Mouse (Mus musculus) embryonic facial prominence, embryonic 12.5 days (tissue): ENCODE results near the gene Tomm40. TPM values are rescaled to one million over a fixed set of nuclear protein-coding genes. Genes with fewer than 3 reads are reported as not detected.

Experiments
- ATAC-seq: fragments of 200-750 bp; cut with Nextera tagmentation; 2 replicates; pipeline ENCODE4 v1.8.0; 2017; ENCODE audit not compliant: insufficient number of reproducible peaks, insufficient read depth, low FRiP score, low TSS enrichment
- H3K27ac ChIP-seq: fragments of 300-500 bp; sonication (generic); 2 replicates; pipeline ENCODE4 v1.5.1; 2016; ENCODE audit warnings: mild to moderate bottlenecking
- H3K27me3 ChIP-seq: fragments of 300-500 bp; sonication (generic); 2 replicates; pipeline ENCODE4 v1.6.1; 2016; ENCODE audit warnings: mild to moderate bottlenecking, moderate library complexity
- H3K36me3 ChIP-seq: fragments of 300-500 bp; sonication (generic); 2 replicates; pipeline ENCODE4 v1.6.1; 2016; ENCODE audit warnings: mild to moderate bottlenecking
- H3K4me1 ChIP-seq: fragments of 300-500 bp; sonication (generic); 2 replicates; pipeline ENCODE4 v1.6.1; 2016
- H3K4me2 ChIP-seq: fragments of 300-500 bp; sonication (generic); replicated peaks from 2 replicates; pipeline ENCODE4 v1.6.1; 2016; ENCODE audit warnings: mild to moderate bottlenecking, moderate library complexity
- H3K4me3 ChIP-seq: fragments of 300-500 bp; sonication (generic); 2 replicates; pipeline ENCODE4 v1.5.1; 2016; ENCODE audit warnings: mild to moderate bottlenecking
- H3K9ac ChIP-seq: fragments of 300-500 bp; sonication (generic); 2 replicates; pipeline ENCODE4 v1.6.1; 2016; ENCODE audit warnings: mild to moderate bottlenecking, moderate library complexity
- H3K9me3 ChIP-seq: fragments of 300-500 bp; sonication (generic); 2 replicates; pipeline ENCODE4 v1.6.1; 2016; ENCODE audit warnings: mild to moderate bottlenecking, moderate library complexity
- WGBS: fragments of 180-500 bp; shearing (Covaris S2); methylation state at CpG from one replicate; pipeline ENCODE4 v1.1.7; 2016; 5-methylcytosine and 5-hydroxymethylcytosine counted together
- polyA plus RNA-seq: library from polyadenylated mRNA; unstranded; fragments of >200 nt; fragmentation: Nextera tagmentation; extraction: Ambion mirVana; gene quantifications from 2 replicates; pipeline ENCODE4 v1.2.1, GENCODE M21; 2016

Gene Tomm40
- polyA plus RNA-seq, 1 experiment from 2014 or later, result 163 TPM

DNA sequence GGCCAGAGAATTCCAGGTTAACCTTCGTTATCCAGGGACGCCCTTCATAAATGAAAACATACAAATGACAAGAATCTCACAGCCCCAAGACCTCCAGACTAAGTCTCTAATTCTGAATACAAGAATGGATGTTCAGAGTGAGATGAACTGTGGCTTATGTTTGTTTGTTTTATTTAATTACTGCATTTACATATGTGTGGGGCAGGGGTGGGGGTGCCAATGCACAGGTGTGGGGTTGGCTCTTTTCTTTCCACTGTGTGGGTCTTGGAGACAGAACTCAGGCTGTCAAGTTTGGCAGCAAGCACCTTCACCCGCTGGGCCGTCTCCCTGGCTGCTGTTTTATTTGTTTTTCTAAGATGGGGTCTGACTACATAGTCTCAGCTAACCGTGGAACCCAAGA lies 27.2 kb upstream of the Tomm40 start:
- Histone ChIP-seq H3K4me3 (no peak overlapping the region), H3K36me3 (peaks cover 31% of the 10 kb centered on the region)
- no peak for ATAC-seq

DNA sequence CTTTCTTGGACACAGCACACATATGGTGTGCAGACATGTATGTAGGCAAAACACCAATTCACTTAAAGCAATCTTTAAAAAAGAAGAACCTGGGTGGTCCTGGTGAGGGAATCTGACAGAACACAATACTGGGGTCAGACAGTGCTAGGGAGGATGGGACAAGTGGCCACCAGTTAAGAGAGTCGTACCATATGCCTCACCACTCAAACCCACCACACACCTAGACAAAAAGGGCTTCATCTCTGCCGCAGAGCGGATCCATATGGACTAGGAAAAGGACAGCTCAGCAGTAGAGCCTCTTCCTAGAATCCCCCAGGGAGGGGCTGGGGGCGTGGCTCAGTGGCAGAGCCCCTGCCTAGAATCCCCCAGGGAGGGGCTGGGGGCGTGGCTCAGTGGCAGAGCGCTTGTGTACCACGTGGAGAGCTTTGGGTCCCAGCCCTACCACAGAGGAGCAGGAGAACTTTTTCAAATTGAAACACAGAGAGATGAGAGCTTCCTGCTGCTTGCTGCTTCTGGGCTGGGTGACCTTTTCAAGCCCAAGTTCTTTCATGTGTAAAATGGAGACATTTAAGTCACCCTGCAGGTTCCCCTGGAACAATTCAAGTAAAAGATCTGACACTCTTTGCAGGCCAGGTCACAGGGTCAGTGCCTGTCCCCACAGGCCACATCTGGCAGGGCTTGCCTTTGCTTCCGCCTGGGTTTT lies 26.2 kb upstream of the Tomm40 start:
- ATAC-seq, result no peak
- Histone ChIP-seq H3K27me3 (no peaks in the 10 kb centered on the region), H3K36me3 (peaks cover 41% of the 10 kb centered on the region), H3K9ac (no peak overlapping the region), H3K4me3 (no peak overlapping the region), H3K4me2 (no peak overlapping the region), H3K4me1 (peaks cover 22% of the 10 kb centered on the region), H3K27ac (peak overlapping the region; percentile 67), H3K9me3 (no peaks in the 10 kb centered on the region)
- WGBS, result 13% methylated on average over 8 of the region's 8 CpGs

More for the DNA sequence above, 27.2 kb upstream of the Tomm40 start:
- H3K9ac ChIP-seq, result no peak overlapping the region
- H3K27ac ChIP-seq, result no peak overlapping the region
- H3K4me1 ChIP-seq, result peaks cover 32% of the 10 kb centered on the region
- H3K9me3 ChIP-seq, result no peaks in the 10 kb centered on the region
- no peaks in the 10 kb centered on the region for H3K27me3 ChIP-seq
- H3K4me2 ChIP-seq, result no peak overlapping the region
- WGBS, result 39% methylated on average over 5 of the region's 5 CpGs

DNA sequence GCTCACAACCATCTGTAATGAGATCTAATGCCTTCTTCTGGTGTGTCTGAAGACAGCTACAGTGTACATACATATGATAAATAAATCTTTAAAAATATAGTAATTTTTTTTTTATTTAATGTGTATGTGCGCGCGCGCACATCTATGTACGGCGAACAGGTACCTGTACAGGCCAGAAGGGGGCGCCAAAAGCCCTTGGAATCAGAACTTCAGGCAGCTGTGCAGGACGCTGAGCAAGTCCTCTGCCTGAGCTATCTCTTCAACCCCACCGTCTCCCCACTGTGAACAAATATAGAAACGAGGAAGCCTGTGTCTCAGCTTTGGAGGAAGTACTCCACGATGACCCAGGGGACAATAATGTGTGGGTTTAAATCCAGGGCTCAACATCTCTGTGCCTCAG lies 25.0 kb upstream of the Tomm40 start:
- H3K36me3 ChIP-seq, result peaks cover 51% of the 10 kb centered on the region
- no peaks in the 10 kb centered on the region for H3K9me3 ChIP-seq
- WGBS, result 92% methylated on average over 11 of the region's 11 CpGs
- H3K4me3 ChIP-seq, result no peak overlapping the region
- no peak overlapping the region for H3K9ac ChIP-seq
- no peak overlapping the region for H3K4me2 ChIP-seq
- no peak for ATAC-seq
- H3K4me1 ChIP-seq, result peaks cover 19% of the 10 kb centered on the region
- H3K27ac ChIP-seq, result no peak overlapping the region
- H3K27me3 ChIP-seq, result no peaks in the 10 kb centered on the region

DNA sequence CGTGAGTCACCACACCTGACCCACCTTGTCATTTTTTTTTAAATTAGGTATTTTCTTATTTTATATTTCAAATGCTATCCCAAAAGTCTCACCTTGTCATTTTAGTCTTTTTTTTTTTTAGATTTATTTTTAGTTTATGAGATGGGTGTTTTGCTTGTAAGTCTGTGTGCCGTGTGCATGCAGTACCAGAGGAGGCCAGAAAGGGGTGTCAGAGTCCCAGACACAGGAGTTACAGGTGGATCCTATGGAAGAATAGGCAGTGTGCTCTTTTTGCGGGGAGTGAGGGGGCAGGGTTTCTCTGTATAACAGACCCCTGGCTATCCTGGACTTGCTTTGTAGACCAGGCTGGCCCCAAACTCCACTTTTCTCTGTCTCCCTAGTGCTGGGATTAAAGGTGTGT lies 23.5 kb upstream of the Tomm40 start:
- ATAC-seq, result no peak
- Histone ChIP-seq H3K9ac (no peak overlapping the region), H3K36me3 (peaks cover 62% of the 10 kb centered on the region), H3K27me3 (no peaks in the 10 kb centered on the region), H3K4me2 (no peak overlapping the region), H3K4me3 (no peak overlapping the region), H3K4me1 (peaks cover 15% of the 10 kb centered on the region), H3K27ac (no peak overlapping the region), H3K9me3 (no peaks in the 10 kb centered on the region)
- 91% methylated on average over 3 of the region's 3 CpGs for WGBS

DNA sequence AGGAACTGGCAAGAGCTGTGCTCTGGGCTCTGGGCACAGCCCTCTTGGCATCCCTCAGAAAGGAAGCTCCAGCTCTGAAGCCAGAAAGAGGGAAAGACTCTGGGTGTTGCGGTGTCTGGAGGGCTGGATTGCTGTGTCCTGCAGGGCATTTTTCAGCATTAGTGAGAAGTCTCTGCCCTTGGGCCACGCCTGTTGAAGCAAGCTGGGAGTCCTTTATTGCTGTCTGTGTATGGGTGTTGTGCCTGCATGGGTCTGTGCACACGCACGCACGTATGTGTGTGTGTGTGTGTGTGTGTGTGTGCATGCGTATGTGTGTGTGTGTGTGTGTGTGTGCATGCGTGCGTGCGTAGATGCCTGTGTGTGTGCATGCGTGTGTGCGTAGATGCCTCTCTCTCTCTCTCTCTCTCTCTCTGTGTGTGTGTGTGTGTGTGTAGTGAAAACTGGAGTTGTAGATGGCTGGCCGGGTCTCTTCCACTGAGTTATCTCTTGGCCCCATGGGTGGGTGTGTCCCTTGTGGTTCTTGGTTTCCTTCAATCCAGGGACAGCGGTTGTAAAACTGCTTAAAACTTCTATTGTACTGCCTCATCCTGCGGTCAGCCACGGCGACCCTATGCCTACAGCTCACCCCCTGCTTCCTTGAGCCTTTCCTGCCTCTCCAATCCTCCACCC lies 21.3 kb upstream of the Tomm40 start:
- Histone ChIP-seq H3K27ac (no peak overlapping the region), H3K4me3 (no peak overlapping the region), H3K9me3 (no peaks in the 10 kb centered on the region), H3K4me1 (peaks cover 5% of the 10 kb centered on the region), H3K27me3 (no peaks in the 10 kb centered on the region), H3K36me3 (peaks cover 74% of the 10 kb centered on the region), H3K4me2 (no peak overlapping the region), H3K9ac (no peak overlapping the region)
- no peak for ATAC-seq
- 90% methylated on average over 14 of the region's 16 CpGs for WGBS

DNA sequence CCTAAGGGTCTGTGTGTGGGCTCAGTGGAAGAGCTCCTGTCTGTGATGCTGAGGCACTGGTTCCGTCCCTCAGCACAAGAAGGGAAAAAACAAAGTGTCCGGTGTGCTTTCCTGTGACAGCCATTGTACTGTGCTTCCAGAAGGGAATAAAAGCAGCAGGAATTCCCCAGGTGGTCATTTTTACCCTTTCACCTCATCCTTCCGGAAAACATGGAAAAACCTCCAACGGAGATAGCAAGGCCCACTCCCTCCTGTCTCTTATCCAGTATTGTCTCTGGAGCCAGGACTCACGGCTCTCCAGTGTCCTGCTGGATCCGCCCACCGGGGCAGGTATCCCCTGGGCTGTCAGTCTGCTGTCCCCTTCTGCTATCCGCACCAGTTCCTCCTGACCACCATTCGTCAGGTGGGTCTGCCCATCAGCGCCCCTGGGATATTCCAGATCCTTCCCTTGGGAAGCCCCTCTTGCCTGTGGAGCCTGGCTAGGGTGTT lies 19.0 kb upstream of the Tomm40 start:
- H3K4me1 ChIP-seq, result no peaks in the 10 kb centered on the region
- no peak overlapping the region for H3K9ac ChIP-seq
- H3K9me3 ChIP-seq, result no peaks in the 10 kb centered on the region
- H3K36me3 ChIP-seq, result peaks cover 85% of the 10 kb centered on the region
- WGBS, result 89% methylated on average over 10 of the region's 10 CpGs
- H3K27me3 ChIP-seq, result no peaks in the 10 kb centered on the region
- H3K4me3 ChIP-seq, result no peak overlapping the region
- no peak overlapping the region for H3K4me2 ChIP-seq
- no peak overlapping the region for H3K27ac ChIP-seq
- ATAC-seq, result no peak

DNA sequence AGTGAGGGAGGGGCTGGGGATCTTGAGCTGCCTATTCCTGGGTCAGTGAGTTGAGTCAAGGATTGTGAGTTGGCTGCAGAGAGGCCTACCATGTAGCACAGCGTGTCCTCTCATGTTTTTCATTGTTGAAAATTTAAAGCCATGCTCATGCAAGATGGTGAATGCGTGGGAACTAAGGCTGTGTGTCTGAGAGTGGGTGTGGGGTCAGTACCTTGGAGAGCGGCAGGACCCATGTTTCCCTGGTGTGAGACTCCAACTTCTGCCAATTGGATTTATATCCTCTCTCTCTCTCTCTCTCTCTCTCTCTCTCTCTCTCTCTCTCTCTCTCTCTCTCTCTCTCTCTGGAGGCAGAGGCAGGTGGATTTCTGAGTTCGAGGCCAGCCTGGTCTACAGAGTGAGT lies 11.3 kb upstream of the Tomm40 start:
- Histone ChIP-seq H3K4me2 (no peak overlapping the region), H3K9ac (no peak overlapping the region), H3K36me3 (peaks cover 90% of the 10 kb centered on the region), H3K4me3 (no peak overlapping the region), H3K9me3 (0 out of 2 replicates have a peak, but pooled peaks cover 3% of the 10 kb centered on the region), H3K27ac (no peak overlapping the region), H3K4me1 (no peaks in the 10 kb centered on the region), H3K27me3 (no peaks in the 10 kb centered on the region)
- ATAC-seq, result no peak
- 92% methylated on average over 3 of the region's 4 CpGs for WGBS

DNA sequence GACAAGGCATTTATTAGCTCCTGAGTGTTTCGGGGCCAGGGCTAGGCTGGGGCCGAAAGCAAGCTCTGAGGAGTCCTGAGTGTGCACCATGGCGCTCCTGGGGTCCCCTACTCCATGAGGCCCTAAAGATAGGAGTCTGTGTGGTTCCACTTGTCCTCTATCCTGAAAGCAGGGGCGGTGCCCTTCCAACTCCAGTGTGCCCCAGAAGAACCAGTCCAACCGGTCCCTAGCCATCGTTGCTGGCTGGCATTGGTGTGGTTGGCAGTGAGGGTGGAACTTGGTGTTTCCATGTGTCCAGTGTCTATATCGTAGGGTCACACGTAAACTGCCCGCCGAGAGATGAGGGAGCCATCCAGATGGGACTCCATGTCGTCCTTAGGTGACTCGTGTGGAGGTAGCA lies 8.9 kb upstream of the Tomm40 start:
- Histone ChIP-seq H3K4me2 (no peak overlapping the region), H3K9ac (no peak overlapping the region), H3K9me3 (peaks cover 15% of the 10 kb centered on the region), H3K27ac (no peak overlapping the region), H3K4me3 (no peak overlapping the region), H3K4me1 (no peaks in the 10 kb centered on the region), H3K27me3 (no peaks in the 10 kb centered on the region), H3K36me3 (peaks cover 89% of the 10 kb centered on the region)
- no peak for ATAC-seq
- WGBS, result 88% methylated on average over 12 of the region's 12 CpGs

DNA sequence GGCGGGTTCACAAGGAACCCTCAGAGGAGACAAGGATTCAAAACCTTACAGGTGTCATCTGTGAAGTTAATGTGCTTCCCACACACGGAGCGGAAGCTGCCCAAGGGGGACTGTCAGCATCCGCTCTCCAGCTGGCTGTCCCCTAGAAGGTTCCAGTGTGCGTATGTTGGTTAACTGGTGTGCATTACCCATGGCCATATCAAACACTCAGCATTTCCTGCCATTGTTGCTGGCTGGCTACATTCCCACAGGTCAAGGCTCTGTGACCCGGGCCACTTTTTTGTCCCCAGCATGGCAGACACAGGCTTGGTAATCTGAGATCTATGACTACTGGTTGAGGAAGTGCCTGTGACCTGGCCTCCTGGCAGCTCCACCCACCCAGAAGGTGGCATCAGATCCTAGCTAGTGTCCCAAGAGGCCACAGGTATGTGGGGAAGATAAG lies 7.5 kb upstream of the Tomm40 start:
- H3K36me3 ChIP-seq, result peaks cover 81% of the 10 kb centered on the region
- no peak overlapping the region for H3K4me3 ChIP-seq
- peaks cover 15% of the 10 kb centered on the region for H3K9me3 ChIP-seq
- no peak for ATAC-seq
- H3K4me2 ChIP-seq, result no peak overlapping the region
- WGBS, result 88% methylated on average over 6 of the region's 6 CpGs
- no peak overlapping the region for H3K9ac ChIP-seq
- H3K27ac ChIP-seq, result no peak overlapping the region
- no peaks in the 10 kb centered on the region for H3K4me1 ChIP-seq
- no peaks in the 10 kb centered on the region for H3K27me3 ChIP-seq

DNA sequence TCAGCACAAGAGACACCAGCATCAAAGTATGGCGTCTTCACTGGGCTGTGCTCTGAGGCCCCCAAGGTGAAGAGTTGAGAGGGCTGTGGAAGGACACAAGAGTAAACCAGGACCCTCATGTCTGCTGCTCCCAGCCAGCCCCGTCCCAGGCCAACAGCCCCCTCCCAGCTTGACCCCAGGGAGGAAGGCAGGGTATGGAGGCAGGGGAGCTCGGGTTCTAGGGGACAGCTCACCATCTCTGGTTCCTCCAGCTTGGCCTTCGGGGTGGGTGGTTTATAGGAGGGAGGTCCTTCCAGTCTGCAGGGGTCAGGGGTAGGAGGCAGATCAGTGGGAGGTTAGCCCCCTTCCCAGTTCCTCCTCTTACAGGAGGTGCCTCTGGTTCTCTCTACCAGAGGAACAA lies 4.0 kb upstream of the Tomm40 start:
- ATAC-seq, result no peak
- no peak overlapping the region for H3K27ac ChIP-seq
- H3K4me3 ChIP-seq, result no peak overlapping the region
- H3K9ac ChIP-seq, result no peak overlapping the region
- H3K4me1 ChIP-seq, result peaks cover 12% of the 10 kb centered on the region; the same call in 1 of the 2 replicates
- H3K36me3 ChIP-seq, result peaks cover 58% of the 10 kb centered on the region
- peaks cover 15% of the 10 kb centered on the region for H3K9me3 ChIP-seq
- H3K4me2 ChIP-seq, result no peak overlapping the region
- H3K27me3 ChIP-seq, result no peaks in the 10 kb centered on the region
- WGBS, result 93% methylated on average over 4 of the region's 4 CpGs

DNA sequence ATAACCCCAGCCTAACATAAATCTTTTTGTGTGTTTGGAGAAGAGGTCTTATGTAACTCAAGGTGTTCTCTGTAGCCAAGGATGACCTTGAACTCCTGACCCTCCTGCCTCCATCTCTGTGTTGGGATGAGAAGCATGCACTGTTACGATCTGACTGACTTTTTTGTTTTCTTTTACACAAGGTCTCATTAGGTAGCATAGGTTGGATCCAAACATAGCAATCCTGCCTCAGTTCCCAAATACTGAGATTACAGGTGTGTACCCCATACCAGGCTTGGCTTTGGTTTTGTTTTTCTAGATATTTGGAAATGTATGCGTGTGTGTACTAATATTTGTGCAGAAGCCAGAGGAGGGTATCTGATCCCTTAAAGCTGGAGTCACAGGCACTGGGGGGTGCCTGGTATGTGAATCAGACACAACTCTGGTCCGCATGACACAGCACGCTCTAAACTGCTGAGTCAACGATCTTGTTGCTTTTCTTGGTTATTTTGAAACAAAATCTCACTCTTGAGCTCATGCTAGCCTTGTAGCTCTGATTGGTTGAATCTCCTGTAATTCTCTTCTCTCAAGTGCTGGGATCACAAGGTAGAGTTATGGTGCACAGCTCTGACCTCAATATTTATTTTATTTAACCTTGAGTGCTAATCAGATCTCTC lies 3.2 kb upstream of the Tomm40 start:
- Histone ChIP-seq H3K4me3 (no peak overlapping the region), H3K4me2 (no peak overlapping the region), H3K27me3 (no peaks in the 10 kb centered on the region), H3K9me3 (peaks cover 15% of the 10 kb centered on the region), H3K36me3 (peaks cover 50% of the 10 kb centered on the region), H3K4me1 (peaks cover 15% of the 10 kb centered on the region; the same call in 1 of the 2 replicates), H3K9ac (no peak overlapping the region), H3K27ac (no peak overlapping the region)
- ATAC-seq, result no peak
- WGBS, result 89% methylated on average over 5 of the region's 5 CpGs

DNA sequence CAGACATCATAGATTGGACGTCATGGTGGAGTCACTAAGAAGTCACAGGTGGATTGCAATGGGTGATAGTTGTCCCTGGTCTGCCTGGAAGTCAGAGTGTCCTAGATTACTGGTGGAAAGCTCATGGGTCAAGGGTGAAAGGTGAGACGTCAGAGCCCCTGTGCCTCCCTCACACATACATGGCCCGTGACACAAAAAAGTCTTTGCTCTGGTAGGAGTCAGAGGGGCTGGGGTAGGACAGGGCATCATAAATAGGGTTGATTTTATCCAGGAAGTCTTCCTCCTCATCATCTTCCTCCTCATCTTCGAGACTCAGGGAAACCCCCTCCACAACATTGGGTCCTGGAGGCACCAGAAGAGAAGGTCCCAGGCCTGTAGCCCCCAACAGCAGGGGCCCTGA lies 2.1 kb upstream of the Tomm40 start:
- no peak overlapping the region for H3K9ac ChIP-seq
- peaks cover 48% of the 10 kb centered on the region for H3K36me3 ChIP-seq
- WGBS, result 85% methylated on average over 4 of the region's 4 CpGs
- H3K4me2 ChIP-seq, result no peak overlapping the region
- peaks cover 15% of the 10 kb centered on the region for H3K9me3 ChIP-seq
- H3K4me1 ChIP-seq, result peaks cover 18% of the 10 kb centered on the region; the same call in 1 of the 2 replicates
- no peak for ATAC-seq
- no peak overlapping the region for H3K4me3 ChIP-seq
- no peaks in the 10 kb centered on the region for H3K27me3 ChIP-seq
- H3K27ac ChIP-seq, result no peak overlapping the region
